Mouse (Mus musculus) limb, embryonic 14.5 days (tissue): Measurements from ENCODE around the gene Ddx3y. TPM values are rescaled to one million over a fixed set of nuclear protein-coding genes. Genes with fewer than 3 reads are reported as not detected.

ENCODE experiments used
- ATAC-seq: fragments of 200-750 bp; cut with Nextera tagmentation; 2 replicates; pipeline ENCODE4 v1.8.0; 2017; ENCODE audit warnings: low read depth, moderate number of reproducible peaks, moderate TSS enrichment; ENCODE audit not compliant: low FRiP score
- DNase-seq: peaks from one replicate; pipeline ENCODE4 v3.0.0-alpha.2; 2015; ENCODE audit warnings: low spot score
- H3K27ac ChIP-seq: fragments of 300-500 bp; sonication (generic); replicated peaks from 2 replicates; pipeline ENCODE4 v1.5.1; 2014; ENCODE audit warnings: low read depth, mild to moderate bottlenecking, low read length, moderate library complexity, mixed read lengths
- H3K27me3 ChIP-seq: fragments of 300-500 bp; sonication (generic); 2 replicates; pipeline ENCODE4 v1.6.1; 2014; ENCODE audit warnings: low read length, mixed read lengths; ENCODE audit not compliant: control insufficient read depth, insufficient read depth
- H3K36me3 ChIP-seq: fragments of 300-500 bp; sonication (generic); 2 replicates; pipeline ENCODE4 v1.6.1; 2014; ENCODE audit warnings: mild to moderate bottlenecking, low read length, moderate library complexity, mixed read lengths; ENCODE audit not compliant: control insufficient read depth, insufficient read depth
- H3K4me1 ChIP-seq: fragments of 300-500 bp; sonication (generic); 2 replicates; pipeline ENCODE4 v1.6.1; 2014; ENCODE audit warnings: antibody characterized with exemption, low read length, mixed read lengths; ENCODE audit not compliant: control insufficient read depth, insufficient read depth
- H3K4me2 ChIP-seq: fragments of 300-500 bp; sonication (generic); replicated peaks from 2 replicates; pipeline ENCODE4 v1.6.1; 2014; ENCODE audit warnings: low read depth, mild to moderate bottlenecking, low read length, moderate library complexity; ENCODE audit not compliant: severe bottlenecking
- H3K4me3 ChIP-seq: fragments of 300-500 bp; sonication (generic); replicated peaks from 2 replicates; pipeline ENCODE4 v1.5.1; 2014; ENCODE audit warnings: low read length
- H3K9ac ChIP-seq: fragments of 300-500 bp; sonication (generic); 2 replicates; pipeline ENCODE4 v1.6.1; 2014; ENCODE audit warnings: mild to moderate bottlenecking, low read depth, low read length, moderate library complexity; ENCODE audit not compliant: severe bottlenecking
- H3K9me3 ChIP-seq: fragments of 300-500 bp; sonication (generic); 2 replicates; pipeline ENCODE4 v1.6.1; 2016; ENCODE audit warnings: low read length; ENCODE audit not compliant: control insufficient read depth
- POLR2A ChIP-seq: fragments of 200-500 bp; IDR thresholded peaks from 2 replicates; pipeline ENCODE4 v1.8.0; 2012; ENCODE audit warnings: inconsistent platforms, mild to moderate bottlenecking, moderate library complexity, borderline replicate concordance; ENCODE audit not compliant: insufficient read depth, insufficient read length; ENCODE audit errors: extremely low read depth
- WGBS: fragments of 180-500 bp; shearing (Covaris S2); extraction: QIAGEN DNeasy Blood & Tissue Kit; methylation state at CpG from one replicate; pipeline ENCODE4 v1.1.7; 2014; 5-methylcytosine and 5-hydroxymethylcytosine counted together
- polyA plus RNA-seq, 2 experiments: library from polyadenylated mRNA; depleted of rRNA in 1 of 2; stranded (reverse) in 1 of 2; unstranded in 1 of 2; fragments of >200 nt; fragmentation: Nextera tagmentation in 1 of 2; extraction: Ambion mirVana in 1 of 2; gene quantifications; 2 replicates each; pipeline versions ENCODE4 v1.2.1 to v1.2.3; 2012 to 2014

Gene Ddx3y
- polyA plus RNA-seq (2012; rRNA removed) (2.8 and 20.5 TPM in 2 replicates), polyA plus RNA-seq (2014; fragmentation: Nextera tagmentation; extraction: Ambion mirVana) (38.2 TPM in 1 of 2 replicates, not detected in the other)

- Histone ChIP-seq H3K4me3 (peak within 1 kb of the TSS; percentile 38), H3K9ac (peak within 1 kb of the TSS; percentile 48), H3K27ac (peak within 1 kb of the TSS; percentile 77), H3K4me2 (peak within 1 kb of the TSS; percentile 39; the same call in 1 of the 2 replicates), H3K36me3 (no peaks in the 10 kb centered on the region), H3K9me3 (no peaks in the 10 kb centered on the region), H3K4me1 (no peaks in the 10 kb centered on the region), H3K27me3 (no peaks in the 10 kb centered on the region)
- WGBS: 2% methylated on average over 22 of the region's 31 CpGs
- DNase-seq (peak; percentile 74), ATAC-seq (peak; percentile 93)
- no peak for TF ChIP-seq POLR2A
Measured at GRCm38 (mm10) chrY:1286171-1286795, at the start of gene Ddx3y. Ddx3y (minus strand) TSS chrY:1286629.

GRCm38 (mm10) chrY:1293708-1294107 lies 7.3 kb upstream of the Ddx3y start:
- Histone ChIP-seq H3K27me3 (no peaks in the 10 kb centered on the region), H3K4me2 (no peak overlapping the region), H3K9me3 (no peaks in the 10 kb centered on the region), H3K4me3 (no peak overlapping the region), H3K9ac (no peak overlapping the region), H3K27ac (no peak overlapping the region), H3K4me1 (no peaks in the 10 kb centered on the region), H3K36me3 (no peaks in the 10 kb centered on the region)
- TF ChIP-seq POLR2A: no peak
- DNase-seq (no peak), ATAC-seq (no peak)

- DNase-seq: peak; percentile 2
- no peak for TF ChIP-seq POLR2A
- H3K27ac ChIP-seq: peak overlapping the region; percentile 77
- no peaks in the 10 kb centered on the region for H3K36me3 ChIP-seq
- no peaks in the 10 kb centered on the region for H3K27me3 ChIP-seq
- H3K4me3 ChIP-seq: peak overlapping the region; percentile 38
- H3K4me1 ChIP-seq: no peaks in the 10 kb centered on the region
- ATAC-seq: no peak
- H3K4me2 ChIP-seq: peak overlapping the region; percentile 39; the same call in 1 of the 2 replicates
- H3K9me3 ChIP-seq: no peaks in the 10 kb centered on the region
- H3K9ac ChIP-seq: peak overlapping the region; percentile 48
- 6% methylated on average over 5 of the region's 12 CpGs for WGBS
Measured at GRCm38 (mm10) chrY:1285735-1286134, 694 bp downstream of the Ddx3y start.

- no peaks in the 10 kb centered on the region for H3K4me1 ChIP-seq
- no peak for TF ChIP-seq POLR2A
- H3K36me3 ChIP-seq: no peaks in the 10 kb centered on the region
- ATAC-seq (no peak), DNase-seq (no peak)
- no peaks in the 10 kb centered on the region for H3K9me3 ChIP-seq
- no peaks in the 10 kb centered on the region for H3K27me3 ChIP-seq
- no peak overlapping the region for H3K4me2 ChIP-seq
- 71% methylated on average over 5 of the region's 6 CpGs for WGBS
- no peak overlapping the region for H3K27ac ChIP-seq
- peak overlapping the region; percentile 41; the same call in 1 of the 2 replicates for H3K4me3 ChIP-seq
- H3K9ac ChIP-seq: no peak overlapping the region
Measured at GRCm38 (mm10) chrY:1246117-1246516, 40.3 kb downstream of the Ddx3y start.

GRCm38 (mm10) chrY:1245426-1245863 lies 41.0 kb downstream of the Ddx3y start, which contains the start of gene Uty:
Uty (minus strand) TSS chrY:1245759.
- under 1% methylated on average over 13 of the region's 21 CpGs for WGBS
- DNase-seq (peak; percentile 77), ATAC-seq (peak; percentile 93)
- Histone ChIP-seq H3K4me1 (no peaks in the 10 kb centered on the region), H3K27me3 (no peaks in the 10 kb centered on the region), H3K9ac (peak within 1 kb of the TSS; percentile 59), H3K4me3 (peak within 1 kb of the TSS; percentile 41), H3K27ac (peak within 1 kb of the TSS; percentile 79), H3K9me3 (no peaks in the 10 kb centered on the region), H3K4me2 (peak within 1 kb of the TSS; percentile 34), H3K36me3 (no peaks in the 10 kb centered on the region)
- TF ChIP-seq POLR2A: no peak
